Mouse (Mus musculus): ENCODE measurements around the gene Slc5a5.

DNA sequence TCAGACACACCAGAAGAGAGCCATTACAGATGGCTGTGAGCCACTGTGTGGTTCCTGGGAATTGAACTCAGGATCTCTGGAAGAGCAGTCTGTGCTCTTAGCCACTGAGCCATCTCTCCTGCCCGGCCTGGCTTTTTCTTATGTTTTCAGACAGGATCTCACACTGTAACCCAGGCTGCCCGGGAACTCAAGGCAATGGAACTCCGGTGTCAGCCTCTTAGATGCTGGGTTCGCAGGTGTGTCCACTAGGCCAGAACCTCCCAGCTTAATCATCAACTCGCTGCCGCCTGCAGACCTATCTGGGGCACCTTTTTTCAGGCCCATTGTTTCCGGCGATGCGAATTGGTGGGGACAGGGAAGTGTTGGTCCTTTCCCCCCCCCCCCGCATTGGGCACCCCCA is 52.0 kb downstream of the Slc5a5 start:
- no peak for TF ChIP-seq MYOG (IDR thresholded peaks at IDR 0.05; ENCODE audit: control insufficient read depth in 1 of 3, insufficient read depth in 1 of 3, insufficient read length in 2 of 3, low read depth in 2 of 3)
- TF ChIP-seq USF1 (IDR thresholded peaks at IDR 0.05; ENCODE audit: low read depth) = no peak
